Mouse (Mus musculus): Measurements from ENCODE around the gene Copa. TPM values are rescaled to one million over a fixed set of nuclear protein-coding genes. Genes with fewer than 3 reads are reported as not detected.
A peak's percentile ranks its signal among the peaks of the same experiment; 100 is the strongest.

The Copa gene
- total RNA-seq, 2 experiments from 2014 or later, result 136 to 150 TPM

GRCm38 (mm10) chr1:172134072-172134471, 51.7 kb downstream of the Copa start:
- DNase-seq, result no peak
- intact Hi-C loops (cut with DNase I), result no loop called here

GRCm38 (mm10) chr1:172140160-172140559, 57.8 kb downstream of the Copa start:
- intact Hi-C loops (cut with DNase I), result no loop called here
- no peak for DNase-seq

GRCm38 (mm10) chr1:172140825-172141224, 58.5 kb downstream of the Copa start:
- no peak for DNase-seq
- intact Hi-C loops (cut with DNase I), result no loop called here

- intact Hi-C loops (cut with DNase I), result no loop called here
Measured at GRCm38 (mm10) chr1:172141529-172141928, 59.2 kb downstream of the Copa start.

GRCm38 (mm10) chr1:172143570-172143969, 61.2 kb downstream of the Copa start:
- intact Hi-C loops (cut with DNase I), result loop anchor here (2.0 kb wide), 1 partner anchor 167 kb away; no protein-coding TSS in a partner anchor
- peak; percentile 76 to 81 for DNase-seq

More at GRCm38 (mm10) chr1:172141529-172141928, 59.2 kb downstream of the Copa start:
- DNase-seq, result no peak

- DNase-seq, result peak; percentile 99
- intact Hi-C loops (cut with DNase I), result loop anchor here (5.0 kb wide), 1 partner anchor 99 kb away; no protein-coding TSS in a partner anchor
Measured at GRCm38 (mm10) chr1:172147835-172148278, 65.5 kb downstream of the Copa start, which contains the start of gene Dcaf8. TSS of gene Dcaf8 (plus strand) at chr1:172148084.

GRCm38 (mm10) chr1:172148279-172148954, 66.1 kb downstream of the Copa start:
- intact Hi-C loops (cut with DNase I), result loop anchor here (5.0 kb wide), 1 partner anchor 99 kb away; no protein-coding TSS in a partner anchor
- peak; percentile 63 for DNase-seq

GRCm38 (mm10) chr1:172148955-172149815, 66.9 kb downstream of the Copa start:
- DNase-seq, result peak in 1 of 2 experiments; percentile 30
- intact Hi-C loops (cut with DNase I), result loop anchor here (5.0 kb wide), 1 partner anchor 98 kb away; no protein-coding TSS in a partner anchor

GRCm38 (mm10) chr1:172154536-172154935, 72.2 kb downstream of the Copa start:
- intact Hi-C loops (cut with DNase I), result no loop called here
- no peak for DNase-seq

- no peak for DNase-seq
- intact Hi-C loops (cut with DNase I), result no loop called here
Measured at GRCm38 (mm10) chr1:172155518-172155917, 73.2 kb downstream of the Copa start.

GRCm38 (mm10) chr1:172159970-172160369, 77.6 kb downstream of the Copa start:
- DNase-seq, result no peak
- intact Hi-C loops (cut with DNase I), result no loop called here

- intact Hi-C loops (cut with DNase I), result no loop called here
- no peak for DNase-seq
Measured at GRCm38 (mm10) chr1:172160508-172160907, 78.2 kb downstream of the Copa start.

GRCm38 (mm10) chr1:172162009-172162408, 79.7 kb downstream of the Copa start:
- peak; percentile 50 to 55 for DNase-seq
- intact Hi-C loops (cut with DNase I), result loop anchor here (1.0 kb wide), 2 partner anchors 85 to 148 kb away; no protein-coding TSS in a partner anchor

GRCm38 (mm10) chr1:172162959-172163358, 80.6 kb downstream of the Copa start:
- intact Hi-C loops (cut with DNase I), result loop anchor here (1.0 kb wide), 2 partner anchors 84 to 147 kb away; no protein-coding TSS in a partner anchor
- no peak for DNase-seq

GRCm38 (mm10) chr1:172167911-172168310, 85.6 kb downstream of the Copa start:
- intact Hi-C loops (cut with DNase I), result no loop called here
- DNase-seq, result no peak

- no peak for DNase-seq
- intact Hi-C loops (cut with DNase I), result no loop called here
Measured at GRCm38 (mm10) chr1:172169809-172170208, 87.5 kb downstream of the Copa start.

Other genes with a start within 250 kb of the Copa start
- gene Cd84, start 242.8 kb upstream of the Copa start, total RNA-seq (2021), result 1 to 10 TPM; 1.8 to 2.5 TPM
- gene Gm10521, start 186.9 kb upstream of the Copa start, total RNA-seq (2021), result under 1 TPM; 0.10 to 0.17 TPM
- gene Slamf6, start 165.0 kb upstream of the Copa start, total RNA-seq (2021), result under 1 TPM; 0.42 to 0.84 TPM
- gene Vangl2, start 54.1 kb upstream of the Copa start, total RNA-seq (2021), result 1 to 10 TPM; 7.5 to 7.6 TPM
- gene Nhlh1, start 25.0 kb upstream of the Copa start, total RNA-seq (2021), result not detected
- gene Ncstn, start 266 bp downstream of the Copa start, total RNA-seq (2021), result 10 to 100 TPM; 68.0 to 68.9 TPM
- gene Pex19, start 44.2 kb downstream of the Copa start, total RNA-seq (2021), result 100 to 1,000 TPM; 145 to 153 TPM
- 100 to 1,000 TPM; 119 to 130 TPM for gene Dcaf8, start 65.6 kb downstream of the Copa start, total RNA-seq (2021)
- gene Pea15a, start 124.3 kb downstream of the Copa start, total RNA-seq (2021), result 100 to 1,000 TPM; 111 to 121 TPM
- 1 to 10 TPM; 6.6 to 9.1 TPM for gene Casq1, start 137.3 kb downstream of the Copa start, total RNA-seq (2021)
- gene Atp1a4, start 175.9 kb downstream of the Copa start, total RNA-seq (2021), result not detected
- gene Igsf8, start 179.1 kb downstream of the Copa start, total RNA-seq (2021), result 10 to 100 TPM; 13.6 to 17.1 TPM
- 100 to 1,000 TPM; 228 to 235 TPM for gene Atp1a2, start 215.5 kb downstream of the Copa start, total RNA-seq (2021)
- gene Kcnj9, start 246.8 kb downstream of the Copa start, total RNA-seq (2021), result not detected